Mouse (Mus musculus): Measurements from ENCODE around the gene 2310050C09Rik. TPM values are rescaled to one million over a fixed set of nuclear protein-coding genes. Genes with fewer than 3 reads are reported as not detected.

Gene 2310050C09Rik
- polyA plus RNA-seq, 1 experiment from 2014 or later: not detected

Other genes with a start within 250 kb of the 2310050C09Rik start
- gene Lce6a, start 248.6 kb downstream of the 2310050C09Rik start, polyA plus RNA-seq (2016; fragmentation: Nextera tagmentation; extraction: Ambion mirVana): not detected in 2 replicates
- not detected in 2 replicates for gene Lce1a1, start 221.9 kb downstream of the 2310050C09Rik start, polyA plus RNA-seq (2016; fragmentation: Nextera tagmentation; extraction: Ambion mirVana)
- gene Lce1b, start 213.3 kb downstream of the 2310050C09Rik start, polyA plus RNA-seq (2016; fragmentation: Nextera tagmentation; extraction: Ambion mirVana): not detected in 2 replicates
- gene Lce1a2, start 199.9 kb downstream of the 2310050C09Rik start, polyA plus RNA-seq (2016; fragmentation: Nextera tagmentation; extraction: Ambion mirVana): not detected in 2 replicates
- gene Lce1c, start 191.0 kb downstream of the 2310050C09Rik start, polyA plus RNA-seq (2016; fragmentation: Nextera tagmentation; extraction: Ambion mirVana): not detected in 2 replicates
- not detected in 2 replicates for gene Lce1d, start 183.0 kb downstream of the 2310050C09Rik start, polyA plus RNA-seq (2016; fragmentation: Nextera tagmentation; extraction: Ambion mirVana)
- gene Lce1e, start 161.1 kb downstream of the 2310050C09Rik start, polyA plus RNA-seq (2016; fragmentation: Nextera tagmentation; extraction: Ambion mirVana): not detected in 2 replicates
- not detected in 2 replicates for gene Lce1f, start 149.9 kb downstream of the 2310050C09Rik start, polyA plus RNA-seq (2016; fragmentation: Nextera tagmentation; extraction: Ambion mirVana)
- gene Gm38119, start 131.1 kb downstream of the 2310050C09Rik start, polyA plus RNA-seq (2016; fragmentation: Nextera tagmentation; extraction: Ambion mirVana): not detected in 2 replicates
- gene Lce1g, start 117.9 kb downstream of the 2310050C09Rik start, polyA plus RNA-seq (2016; fragmentation: Nextera tagmentation; extraction: Ambion mirVana): not detected in 2 replicates
- gene Lce1h, start 105.2 kb downstream of the 2310050C09Rik start, polyA plus RNA-seq (2016; fragmentation: Nextera tagmentation; extraction: Ambion mirVana): not detected in 2 replicates
- gene Lce1i, start 91.3 kb downstream of the 2310050C09Rik start, polyA plus RNA-seq (2016; fragmentation: Nextera tagmentation; extraction: Ambion mirVana): not detected in 2 replicates
- gene Lce1j, start 79.7 kb downstream of the 2310050C09Rik start, polyA plus RNA-seq (2016; fragmentation: Nextera tagmentation; extraction: Ambion mirVana): not detected in 2 replicates
- not detected in 2 replicates for gene Lce1k, start 62.3 kb downstream of the 2310050C09Rik start, polyA plus RNA-seq (2016; fragmentation: Nextera tagmentation; extraction: Ambion mirVana)
- gene Kprp, start 43.0 kb downstream of the 2310050C09Rik start, polyA plus RNA-seq (2016; fragmentation: Nextera tagmentation; extraction: Ambion mirVana): not detected in 2 replicates
- gene Lce1l, start 18.9 kb downstream of the 2310050C09Rik start, polyA plus RNA-seq (2016; fragmentation: Nextera tagmentation; extraction: Ambion mirVana): not detected in 2 replicates
- not detected in 2 replicates for gene Lce3a, start 56.0 kb upstream of the 2310050C09Rik start, polyA plus RNA-seq (2016; fragmentation: Nextera tagmentation; extraction: Ambion mirVana)
- not detected in 2 replicates for gene Lce3b, start 62.8 kb upstream of the 2310050C09Rik start, polyA plus RNA-seq (2016; fragmentation: Nextera tagmentation; extraction: Ambion mirVana)
- not detected in 2 replicates for gene Lce3c, start 74.3 kb upstream of the 2310050C09Rik start, polyA plus RNA-seq (2016; fragmentation: Nextera tagmentation; extraction: Ambion mirVana)
- not detected in 2 replicates for gene Lce3d, start 87.2 kb upstream of the 2310050C09Rik start, polyA plus RNA-seq (2016; fragmentation: Nextera tagmentation; extraction: Ambion mirVana)
- not detected in 2 replicates for gene Lce3e, start 96.8 kb upstream of the 2310050C09Rik start, polyA plus RNA-seq (2016; fragmentation: Nextera tagmentation; extraction: Ambion mirVana)
- not detected in 2 replicates for gene Lce3f, start 122.0 kb upstream of the 2310050C09Rik start, polyA plus RNA-seq (2016; fragmentation: Nextera tagmentation; extraction: Ambion mirVana)
- not detected in 2 replicates for gene Crct1, start 145.5 kb upstream of the 2310050C09Rik start, polyA plus RNA-seq (2016; fragmentation: Nextera tagmentation; extraction: Ambion mirVana)
- not detected in 2 replicates for gene Lce1m, start 148.8 kb upstream of the 2310050C09Rik start, polyA plus RNA-seq (2016; fragmentation: Nextera tagmentation; extraction: Ambion mirVana)
- not detected in 2 replicates for gene Gm4858, start 198.6 kb upstream of the 2310050C09Rik start, polyA plus RNA-seq (2016; fragmentation: Nextera tagmentation; extraction: Ambion mirVana)

All from liver, embryonic 12.5 days (tissue).